Mouse (Mus musculus) megakaryocyte, adult 5-6 weeks (primary cell): Measurements from ENCODE around the gene Mrpl51. TPM values are rescaled to one million over a fixed set of nuclear protein-coding genes. Genes with fewer than 3 reads are reported as not detected.

Source experiments
- ATAC-seq: 2 replicates; pipeline ENCODE4 v1.8.0; 2016; ENCODE audit warnings: mild to moderate bottlenecking, inconsistent platforms; ENCODE audit not compliant: poor library complexity, severe bottlenecking
- total RNA-seq, 2 experiments: library from RNA; stranded (forward) in 1 of 2; stranded (reverse) in 1 of 2; fragments of 153-499, 151-499 nt in 1 of 2; fragments of 221-1000, 200-1000 nt in 1 of 2; gene quantifications; 2 replicates each; pipeline versions ENCODE4 v1.2.3 to v1.2.4; 2015 to 2017

Gene Mrpl51
- total RNA-seq, 2 experiments from 2014 or later, result 81.9 to 91.9 TPM

GRCm38 (mm10) chr6:125190816-125191215 is 785 bp upstream of the Mrpl51 start:
- ATAC-seq, result no peak

DNA sequence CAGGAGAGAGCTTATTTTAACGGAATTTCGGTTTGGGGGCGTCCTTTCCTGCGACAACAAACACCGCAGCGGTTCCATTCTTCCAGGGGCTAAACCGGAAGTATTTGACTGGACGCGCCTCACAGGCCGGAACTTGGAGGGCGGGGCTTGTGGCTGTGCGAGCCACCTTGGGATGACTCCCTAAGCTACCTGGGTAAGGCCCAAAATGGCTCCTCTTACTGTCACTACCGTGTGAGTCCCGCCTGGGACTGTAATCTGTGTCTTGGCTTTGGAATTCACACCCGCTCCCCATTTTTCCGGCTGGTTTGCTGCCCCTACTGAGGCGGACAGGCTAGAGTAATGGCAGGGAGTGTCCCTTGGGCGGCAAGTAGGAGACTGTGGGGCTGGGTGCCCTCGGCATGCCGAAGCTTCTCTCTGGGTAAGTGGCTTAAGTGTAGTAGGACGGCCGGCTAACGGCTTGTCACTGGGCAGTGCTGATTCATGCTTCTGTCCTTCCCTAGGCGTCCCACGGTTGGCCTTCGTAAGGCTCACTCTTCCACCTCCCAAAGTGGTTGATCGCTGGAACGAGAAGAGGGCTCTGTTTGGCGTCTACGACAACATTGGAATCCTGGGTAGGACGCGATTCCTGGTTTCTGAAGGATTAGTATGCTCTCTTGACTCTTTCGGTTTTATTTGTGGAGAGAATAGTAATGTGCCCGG is 564 bp downstream of the Mrpl51 start:
- ATAC-seq, result peak; percentile 80

DNA sequence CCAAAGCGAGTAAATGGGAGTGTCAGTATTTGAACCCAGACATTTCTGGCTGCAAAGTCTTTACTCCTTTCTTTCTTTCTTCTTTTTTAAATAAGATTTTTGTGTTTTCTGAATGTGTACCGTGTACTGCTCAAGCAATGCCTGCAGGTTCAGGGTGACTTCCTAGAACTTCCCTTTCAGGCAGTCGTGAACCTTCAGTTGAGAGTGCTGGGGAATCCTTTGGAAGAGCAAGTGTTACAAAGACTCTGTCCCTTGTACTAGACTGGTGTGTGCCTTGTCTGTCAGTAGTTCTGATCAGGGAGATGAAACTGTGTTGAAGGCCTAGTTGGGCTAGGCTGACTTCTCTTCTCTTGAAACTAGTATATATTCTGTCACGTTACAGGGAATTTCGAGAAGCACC is 1.2 kb downstream of the Mrpl51 start:
- ATAC-seq, result no peak

DNA sequence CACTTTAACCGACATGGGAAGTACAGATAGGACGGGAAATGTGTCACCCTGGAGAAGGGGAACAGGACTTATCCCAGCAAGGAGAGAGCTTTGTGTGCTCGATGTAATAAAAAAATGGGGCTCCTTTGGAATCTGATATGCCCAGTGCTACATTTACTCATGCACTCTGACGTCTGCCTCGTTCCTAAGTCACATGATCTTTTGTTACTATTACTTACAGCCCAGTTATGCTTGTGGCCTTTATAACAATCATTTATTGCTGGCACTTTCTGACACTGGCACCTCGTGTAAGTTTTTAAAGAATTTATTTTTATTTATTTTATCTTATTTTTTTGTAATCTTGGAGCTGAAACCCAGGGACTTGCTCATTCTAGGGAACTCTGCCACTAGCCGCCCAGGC is 1.8 kb downstream of the Mrpl51 start:
- ATAC-seq, result no peak

DNA sequence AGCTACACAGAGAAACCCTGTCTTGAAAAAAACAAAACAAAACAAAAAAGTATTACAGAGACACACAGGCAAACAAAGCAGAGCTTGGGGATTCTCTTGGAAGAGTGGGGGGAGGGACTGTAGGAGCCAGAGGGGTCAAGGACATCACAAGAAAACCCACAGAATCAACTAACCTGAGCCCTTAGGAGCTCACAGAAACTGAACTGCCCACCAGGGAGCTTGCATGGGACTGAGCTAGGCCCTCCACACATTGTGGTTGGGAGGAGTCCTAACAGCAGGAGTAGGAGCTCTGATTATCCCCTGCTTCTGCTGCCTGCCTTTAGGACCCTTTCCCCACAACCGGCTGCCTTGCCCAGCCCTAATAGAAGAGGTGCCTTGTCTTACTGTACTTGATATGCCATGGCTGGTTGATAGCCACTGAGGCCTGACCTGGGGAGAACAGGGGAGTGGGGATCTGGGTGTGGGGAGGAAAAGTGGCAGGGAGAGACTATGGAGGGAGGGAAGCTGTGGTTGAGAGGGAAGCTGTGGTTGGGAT is 4.0 kb downstream of the Mrpl51 start:
- no peak for ATAC-seq

- no peak for ATAC-seq
Observed at GRCm38 (mm10) chr6:125196301-125196700, 4.7 kb downstream of the Mrpl51 start.

- no peak for ATAC-seq
Observed at GRCm38 (mm10) chr6:125197166-125197565, 5.6 kb downstream of the Mrpl51 start.

GRCm38 (mm10) chr6:125210436-125210835 is 18.8 kb downstream of the Mrpl51 start:
- no peak for ATAC-seq

DNA sequence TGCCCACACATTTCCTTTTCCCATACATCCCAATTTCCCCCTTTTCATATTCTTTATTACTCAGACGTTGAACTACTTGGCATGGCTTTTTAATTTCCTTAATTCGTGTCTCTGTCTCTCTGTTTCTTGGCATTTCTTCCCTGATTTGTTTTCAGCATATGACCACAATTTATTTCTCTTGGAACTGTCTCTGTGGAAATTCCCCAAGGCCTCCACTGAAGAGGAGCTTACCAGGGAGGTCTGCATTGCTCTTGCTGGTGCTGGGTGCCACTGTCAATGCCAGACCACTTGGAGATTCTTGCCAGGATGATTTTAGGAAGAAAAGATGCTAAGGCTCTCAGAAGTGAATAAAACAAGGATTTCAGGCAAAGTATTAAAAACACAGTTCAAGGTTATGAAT is 21.0 kb downstream of the Mrpl51 start:
- ATAC-seq, result no peak

GRCm38 (mm10) chr6:125213129-125213528 is 21.5 kb downstream of the Mrpl51 start:
- ATAC-seq, result no peak

DNA sequence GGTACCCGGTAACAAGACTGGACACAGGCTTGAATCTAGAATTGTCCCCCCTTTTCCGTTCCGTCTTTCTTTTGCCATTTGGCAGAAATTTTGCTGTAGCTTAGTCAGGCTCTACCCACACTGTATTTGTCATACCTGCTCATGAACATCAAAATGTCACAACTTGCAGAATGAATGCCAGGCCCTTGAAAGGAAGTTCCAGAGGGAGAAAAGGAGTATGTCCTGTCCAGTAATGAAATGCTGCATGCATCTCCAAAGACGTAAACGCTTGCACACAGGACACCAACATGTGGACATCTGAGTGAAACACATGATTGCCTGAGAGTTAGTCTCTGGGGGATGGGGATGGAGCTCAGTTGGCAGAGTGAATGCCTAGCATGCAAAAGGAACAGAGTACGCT is 22.1 kb downstream of the Mrpl51 start:
- no peak for ATAC-seq

GRCm38 (mm10) chr6:125215148-125215954 is 23.8 kb downstream of the Mrpl51 start, which contains the start of gene Vamp1:
Gene Vamp1, plus strand, starts transcription at chr6:125215551.
- ATAC-seq, result peak; percentile 88

- ATAC-seq, result no peak
Observed at GRCm38 (mm10) chr6:125216898-125217297, 25.3 kb downstream of the Mrpl51 start.

GRCm38 (mm10) chr6:125217899-125218298 is 26.3 kb downstream of the Mrpl51 start:
- ATAC-seq, result no peak

DNA sequence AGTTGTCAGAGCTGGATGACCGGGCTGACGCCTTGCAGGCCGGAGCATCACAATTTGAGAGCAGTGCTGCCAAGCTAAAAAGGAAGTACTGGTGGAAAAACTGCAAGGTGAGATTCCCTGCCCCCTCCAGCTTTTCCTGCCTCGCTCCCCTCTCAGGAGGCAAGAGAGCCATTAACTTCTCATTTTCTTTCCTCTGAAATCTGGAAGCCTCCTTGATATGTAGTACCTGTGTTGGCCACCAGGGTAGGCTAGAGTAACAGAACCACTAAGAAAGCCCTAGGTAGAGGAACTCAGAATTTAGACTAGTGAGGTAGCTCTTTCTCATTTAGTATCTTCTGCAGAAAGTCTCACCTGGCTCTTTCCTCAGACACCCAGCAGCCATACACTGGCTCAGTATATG is 27.4 kb downstream of the Mrpl51 start:
- ATAC-seq, result peak; percentile 41

DNA sequence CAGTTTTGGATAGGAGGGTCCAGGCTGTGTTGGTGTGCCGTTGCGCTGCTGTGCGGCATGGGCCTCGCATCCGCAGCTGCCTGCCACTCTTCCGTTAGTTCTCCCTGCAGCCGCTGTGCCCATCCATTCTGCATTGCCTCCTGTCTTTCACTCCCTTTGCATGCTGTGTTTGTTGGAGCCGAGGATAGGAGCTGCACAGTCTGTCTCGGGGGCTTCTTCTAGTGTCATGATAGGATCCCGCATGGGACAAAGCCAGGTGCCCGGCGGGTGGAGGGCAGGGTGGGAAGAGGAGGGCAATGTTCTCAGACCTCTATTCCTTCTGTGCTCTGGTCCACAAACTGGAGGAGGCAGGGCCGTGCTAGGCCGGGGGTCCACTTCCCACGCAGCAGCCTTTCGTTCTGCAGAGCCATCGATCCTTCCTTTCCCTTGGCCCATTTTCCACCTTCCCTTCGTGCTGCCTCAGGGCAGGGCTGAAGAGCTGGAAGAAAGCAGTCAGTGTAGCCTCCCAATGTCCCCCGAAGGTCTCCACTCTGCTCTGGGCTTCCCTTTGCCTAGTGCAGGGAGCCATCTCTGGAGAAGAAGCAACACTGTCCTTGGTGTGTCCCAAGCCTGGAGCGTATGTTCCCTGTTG is 29.6 kb downstream of the Mrpl51 start:
- no peak for ATAC-seq

GRCm38 (mm10) chr6:125222146-125222545 is 30.5 kb downstream of the Mrpl51 start:
- peak; percentile 58 for ATAC-seq

DNA sequence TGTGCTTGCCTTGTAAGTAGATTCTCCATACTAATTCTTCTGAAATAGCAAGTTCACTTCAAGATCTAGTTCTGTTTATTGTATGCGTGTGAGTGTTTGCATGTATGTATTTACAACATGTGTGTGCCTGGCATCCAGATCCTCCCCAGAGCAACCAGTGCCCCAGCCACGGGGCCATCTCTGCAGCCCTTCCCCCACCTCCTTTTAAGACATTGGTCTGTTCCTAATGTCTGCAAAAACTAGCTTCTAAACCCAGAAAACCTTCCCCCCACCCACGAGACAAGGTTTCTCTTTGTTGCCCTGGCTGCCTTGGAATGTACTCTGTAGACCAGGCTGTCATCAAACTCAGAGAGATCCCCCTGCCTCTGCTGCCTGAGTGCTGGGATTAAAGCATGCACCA is 31.0 kb downstream of the Mrpl51 start:
- ATAC-seq, result no peak

DNA sequence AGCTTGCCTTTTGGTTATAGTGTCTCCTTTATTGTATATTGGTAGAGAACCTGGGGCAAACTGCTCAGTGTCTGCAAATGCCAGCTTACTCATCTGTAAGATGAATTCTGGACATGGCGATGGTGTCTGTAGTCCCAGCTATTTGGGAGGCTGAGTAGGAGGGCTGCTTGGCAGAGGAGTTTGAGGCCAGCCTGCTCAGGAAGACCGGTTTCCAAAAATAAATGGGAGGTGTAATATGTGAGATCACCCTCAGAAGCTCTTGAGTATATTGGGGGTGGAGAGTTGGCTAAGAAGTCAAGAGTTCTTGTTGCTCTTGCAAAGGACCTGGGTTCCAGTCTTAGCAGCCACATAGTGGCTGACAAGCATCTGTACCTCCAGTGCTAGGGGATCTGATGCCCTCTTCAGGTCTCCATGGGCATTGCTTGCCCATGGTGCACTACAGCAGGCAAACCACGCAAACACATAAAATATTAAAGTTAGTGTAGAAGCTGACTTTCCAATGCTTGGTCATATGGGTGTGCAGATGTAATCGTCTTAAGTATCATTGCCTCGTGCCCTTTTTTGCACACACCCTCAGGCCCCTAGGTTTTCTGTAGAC is 34.0 kb downstream of the Mrpl51 start:
- ATAC-seq, result peak; percentile 48

DNA sequence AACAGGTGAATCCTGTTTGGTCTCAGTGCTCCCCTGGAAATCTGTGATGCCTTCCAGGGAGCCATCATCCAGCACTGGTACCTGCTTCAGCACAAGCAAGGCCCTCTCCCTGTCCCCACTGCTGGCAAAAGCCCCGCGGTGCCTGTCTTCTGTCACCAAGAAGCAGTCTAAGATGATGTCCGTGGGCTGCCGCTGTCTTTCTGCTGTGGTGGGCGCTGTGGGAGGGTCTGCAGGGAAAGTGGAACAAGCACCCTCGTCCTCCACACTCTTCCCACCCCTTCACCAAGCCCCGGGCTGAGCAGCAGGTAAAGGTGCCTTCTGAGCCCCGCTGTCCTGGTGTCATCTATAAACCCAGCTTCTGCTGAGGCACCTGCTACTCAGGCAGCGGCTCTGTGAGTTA is 39.0 kb downstream of the Mrpl51 start:
- no peak for ATAC-seq
